15 mouse cellular contexts compared by ENCODE assay signal in the genomic region with DNA sequence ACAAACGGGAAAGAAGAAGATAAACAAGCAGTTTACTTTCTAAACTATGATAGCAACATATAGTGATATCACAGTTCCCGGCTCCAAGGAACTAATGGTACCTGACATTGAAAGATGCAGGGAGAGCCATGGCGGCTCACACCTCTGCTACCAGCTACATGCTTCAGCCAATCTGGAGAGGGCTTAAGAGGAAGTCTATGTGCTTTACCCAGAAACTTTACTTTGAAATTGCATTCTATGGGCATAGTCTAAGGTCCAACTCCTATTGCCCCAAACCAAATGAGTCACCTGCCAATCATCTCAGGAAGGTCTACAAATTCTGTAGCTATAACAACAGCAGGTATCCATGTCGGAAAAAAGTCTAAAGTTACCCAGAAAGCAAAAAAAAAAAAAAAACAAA.
"Had no signal": no experiment of that assay in that cellular context is flagged by ENCODE, and none has a peak within 500 bp of the region (broad histone marks: within the 10 kb centered on the region; RNA-seq: fewer than 3 reads in every experiment).

No protein-coding gene starts in this region.

- H3K9me3 ChIP-seq: midbrain, embryonic 10.5 days; neural tube, embryonic 13.5 days; neural tube, embryonic 15.5 days; stomach, embryonic 15.5 days had no signal

- H3K27ac ChIP-seq: midbrain, embryonic 10.5 days; neural tube, embryonic 13.5 days; neural tube, embryonic 15.5 days; stomach, embryonic 15.5 days; stomach, postnatal 0 days had no signal

- H3K4me2 ChIP-seq: lung, embryonic 14.5 days; neural tube, embryonic 13.5 days; neural tube, embryonic 15.5 days; stomach, embryonic 15.5 days had no signal

- DNase-seq: lung, adult 18-20 months; lung, embryonic 14.5 days; lung, postnatal 10 days; lung, postnatal 4 days; right cerebral cortex, postnatal 14 days; thymus, adult 2 months; thymus, postnatal 25 days; thymus, postnatal 4 days had no signal

- H3K4me1 ChIP-seq: stomach, embryonic 15.5 days had no signal

- H3K9ac ChIP-seq: lung, embryonic 14.5 days; neural tube, embryonic 13.5 days; neural tube, embryonic 15.5 days; stomach, embryonic 15.5 days had no signal

- H3K4me3 ChIP-seq: midbrain, embryonic 10.5 days; myocyte; neural tube, embryonic 13.5 days; neural tube, embryonic 15.5 days; stomach, embryonic 15.5 days had no signal

- ATAC-seq: midbrain, embryonic 16.5 days had no signal

- H3K27me3 ChIP-seq: neural tube, embryonic 15.5 days; stomach, embryonic 15.5 days had no signal

- H3K36me3 ChIP-seq: midbrain, embryonic 10.5 days; neural tube, embryonic 13.5 days; neural tube, embryonic 15.5 days; stomach, embryonic 15.5 days had no signal
